Mouse (Mus musculus): Measurements from ENCODE around the gene Dhx37. TPM values are rescaled to one million over a fixed set of nuclear protein-coding genes. Genes with fewer than 3 reads are reported as not detected.
"Not testable (repeated sequence)": the region's sequence is repeated elsewhere in the genome, so short reads cannot be mapped to it uniquely, and the experiment has no call there.

The Dhx37 gene
- polyA plus RNA-seq, 1 experiment from 2014 or later, result 12.4 TPM

DNA sequence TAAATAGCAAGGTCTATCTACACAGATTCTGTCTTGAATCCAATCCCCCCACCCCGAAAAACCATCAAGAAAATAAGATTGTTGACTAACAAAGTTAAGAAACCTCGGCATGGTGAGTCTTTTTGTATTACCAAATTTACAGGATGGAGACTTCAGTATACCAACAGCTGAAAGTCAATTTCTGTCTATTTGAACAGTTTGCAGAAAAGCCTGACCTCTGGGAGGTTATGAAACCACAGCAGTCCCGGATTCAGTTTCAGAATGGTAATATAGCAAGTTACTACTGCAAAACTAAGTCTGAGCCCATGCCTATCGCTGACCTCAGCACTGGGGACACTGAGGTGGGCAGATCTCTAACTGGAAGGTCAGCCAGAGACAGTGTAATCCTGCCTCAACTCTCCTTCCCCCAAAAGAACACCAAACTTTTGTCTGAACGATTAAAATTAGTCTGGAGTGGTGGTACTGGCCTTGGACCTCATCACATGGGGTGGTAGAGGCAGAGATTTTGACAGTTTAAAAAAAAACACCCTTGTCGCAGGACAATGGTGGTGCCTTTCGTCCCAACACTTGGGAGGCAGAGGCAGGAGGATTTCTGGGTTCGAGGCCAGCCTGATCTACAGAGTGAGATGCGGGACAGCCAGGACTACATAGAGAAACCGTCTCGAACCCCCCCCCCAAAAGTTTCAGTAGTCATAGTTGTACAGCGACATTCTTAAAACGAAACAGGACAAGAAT, 45.4 kb downstream of the Dhx37 start:
- no peaks in the 10 kb centered on the region for H3K9me3 ChIP-seq (ENCODE audit: control insufficient read depth, low read length)
- H3K4me1 ChIP-seq (ENCODE audit: control insufficient read depth, insufficient read depth, low read length), result peaks cover 11% of the 10 kb centered on the region; the same call in 1 of the 2 replicates
- no peak for DNase-seq (ENCODE audit: low spot score)
- no peaks in the 10 kb centered on the region for H3K27me3 ChIP-seq (ENCODE audit: control insufficient read depth, insufficient read depth, low read length)
- H3K36me3 ChIP-seq (ENCODE audit: control insufficient read depth, insufficient read depth, low read length), result peaks cover 11% of the 10 kb centered on the region
- no peak overlapping the region for H3K27ac ChIP-seq (replicated peaks; ENCODE audit: low read depth, low read length)
- H3K9ac ChIP-seq (ENCODE audit: low read length), result peak overlapping the region; percentile 49; the same call in 1 of the 2 replicates
- ATAC-seq (ENCODE audit: insufficient number of reproducible peaks, low FRiP score, low TSS enrichment, low read depth), result no peak
- peak overlapping the region; percentile 100 for H3K4me3 ChIP-seq (ENCODE audit: low read depth, low read length)
- H3K4me2 ChIP-seq (ENCODE audit: low read depth, severe bottlenecking), result peak overlapping the region; percentile 79
- WGBS, result 29% methylated on average over 13 of the region's 13 CpGs

DNA sequence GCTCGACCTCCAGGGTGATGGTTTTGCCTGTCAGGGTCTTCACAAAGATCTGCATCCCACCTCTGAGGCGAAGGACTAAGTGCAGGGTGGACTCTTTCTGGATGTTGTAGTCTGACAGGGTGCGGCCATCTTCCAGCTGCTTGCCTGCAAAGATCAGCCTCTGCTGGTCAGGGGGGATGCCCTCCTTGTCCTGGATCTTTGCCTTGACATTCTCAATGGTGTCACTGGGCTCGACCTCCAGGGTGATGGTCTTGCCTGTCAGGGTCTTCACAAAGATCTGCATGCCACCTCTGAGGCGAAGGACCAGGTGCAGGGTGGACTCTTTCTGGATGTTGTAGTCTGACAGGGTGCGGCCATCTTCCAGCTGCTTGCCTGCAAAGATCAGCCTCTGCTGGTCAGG, 46.6 kb downstream of the Dhx37 start:
- not testable (repeated sequence) for ATAC-seq (ENCODE audit: insufficient number of reproducible peaks, low FRiP score, low TSS enrichment, low read depth); H3K27ac ChIP-seq (replicated peaks; ENCODE audit: low read depth, low read length); H3K9ac ChIP-seq (ENCODE audit: low read length); H3K9me3 ChIP-seq (ENCODE audit: control insufficient read depth, low read length); H3K4me2 ChIP-seq (ENCODE audit: low read depth, severe bottlenecking); H3K4me3 ChIP-seq (ENCODE audit: low read depth, low read length); H3K4me1 ChIP-seq (ENCODE audit: control insufficient read depth, insufficient read depth, low read length); DNase-seq (ENCODE audit: low spot score); H3K27me3 ChIP-seq (ENCODE audit: control insufficient read depth, insufficient read depth, low read length)
- peaks cover 11% of the 10 kb centered on the region for H3K36me3 ChIP-seq (ENCODE audit: control insufficient read depth, insufficient read depth, low read length)
- WGBS, result 92% methylated on average over 5 of the region's 6 CpGs

DNA sequence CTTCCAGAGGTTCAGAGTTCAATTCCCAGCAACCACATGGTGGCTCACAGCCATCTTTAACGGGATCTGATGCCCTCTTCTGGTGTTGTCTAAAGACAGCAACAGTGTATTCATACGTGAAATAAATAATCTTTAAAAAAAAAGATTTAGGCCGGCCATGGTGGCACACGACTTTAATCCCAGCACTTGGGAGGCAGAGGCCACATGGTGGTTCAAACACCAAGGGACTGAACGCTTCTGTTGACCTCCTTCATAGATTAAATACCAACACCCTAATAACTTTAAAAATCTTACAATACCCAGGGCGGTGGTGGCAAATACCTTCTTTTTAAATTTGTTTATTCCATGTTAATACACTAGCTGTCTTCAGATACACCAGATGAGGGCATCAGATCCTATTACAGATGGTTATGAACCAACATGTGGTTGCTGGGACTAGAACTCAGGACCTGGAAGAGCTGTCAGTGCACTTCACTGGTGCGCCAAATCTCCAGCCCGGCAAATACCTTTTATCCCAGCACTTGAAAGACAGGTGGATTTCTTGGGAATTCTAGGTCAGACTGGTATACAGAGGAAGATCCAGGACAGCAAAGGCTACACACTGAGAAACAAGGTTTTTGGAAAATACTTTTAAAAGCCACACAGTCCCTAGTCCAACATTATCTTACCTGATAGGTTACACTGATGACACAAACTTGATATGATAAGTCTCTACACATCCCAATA, 48.5 kb downstream of the Dhx37 start:
- H3K4me2 ChIP-seq (ENCODE audit: low read depth, severe bottlenecking), result no peak overlapping the region
- WGBS, result 88% methylated on average over 8 of the region's 8 CpGs
- H3K27ac ChIP-seq (replicated peaks; ENCODE audit: low read depth, low read length), result no peak overlapping the region
- no peaks in the 10 kb centered on the region for H3K27me3 ChIP-seq (ENCODE audit: control insufficient read depth, insufficient read depth, low read length)
- H3K9me3 ChIP-seq (ENCODE audit: control insufficient read depth, low read length), result no peaks in the 10 kb centered on the region
- H3K36me3 ChIP-seq (ENCODE audit: control insufficient read depth, insufficient read depth, low read length), result peaks cover 11% of the 10 kb centered on the region
- no peak for ATAC-seq (ENCODE audit: insufficient number of reproducible peaks, low FRiP score, low TSS enrichment, low read depth)
- no peak for DNase-seq (ENCODE audit: low spot score)
- H3K4me1 ChIP-seq (ENCODE audit: control insufficient read depth, insufficient read depth, low read length), result peaks cover 4% of the 10 kb centered on the region; the same call in 1 of the 2 replicates
- no peak overlapping the region for H3K9ac ChIP-seq (ENCODE audit: low read length)
- H3K4me3 ChIP-seq (ENCODE audit: low read depth, low read length), result no peak overlapping the region

DNA sequence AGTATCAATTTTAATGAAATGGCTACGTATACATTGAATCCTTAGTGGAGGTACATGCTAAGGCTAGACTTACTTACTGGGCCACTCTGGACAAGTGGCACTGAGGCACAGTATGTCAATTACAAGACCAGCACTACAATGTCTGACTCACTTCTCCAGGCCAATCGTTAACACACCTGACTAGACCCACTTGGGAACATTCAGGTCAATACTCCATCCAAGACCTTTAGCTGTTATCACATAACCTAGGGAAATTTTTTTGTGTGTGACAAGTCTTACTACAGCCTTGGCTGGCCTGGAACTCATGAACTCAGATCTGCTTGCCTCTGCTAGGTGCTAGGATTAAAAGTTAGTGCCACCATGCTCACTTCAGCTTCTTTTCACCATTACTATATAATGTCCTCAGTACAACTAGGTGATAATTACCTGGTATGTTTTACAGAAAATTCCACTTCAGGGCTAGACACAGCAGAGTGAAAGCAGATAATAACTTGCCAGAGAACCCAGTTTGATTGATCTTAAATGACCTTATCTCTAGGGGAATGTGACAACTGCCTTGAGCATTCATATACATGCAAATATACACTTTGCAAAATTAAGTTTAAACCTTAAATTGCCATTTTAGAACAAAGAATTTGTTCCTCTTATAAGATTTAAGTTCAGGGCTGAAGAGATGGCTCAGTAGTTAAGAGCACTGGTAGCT, 49.3 kb downstream of the Dhx37 start:
- ATAC-seq (ENCODE audit: insufficient number of reproducible peaks, low FRiP score, low TSS enrichment, low read depth) (no peak), DNase-seq (ENCODE audit: low spot score) (no peak)
- no peak overlapping the region for H3K4me2 ChIP-seq (ENCODE audit: low read depth, severe bottlenecking)
- H3K9me3 ChIP-seq (ENCODE audit: control insufficient read depth, low read length), result no peaks in the 10 kb centered on the region
- H3K27me3 ChIP-seq (ENCODE audit: control insufficient read depth, insufficient read depth, low read length), result no peaks in the 10 kb centered on the region
- H3K36me3 ChIP-seq (ENCODE audit: control insufficient read depth, insufficient read depth, low read length), result peaks cover 11% of the 10 kb centered on the region
- H3K9ac ChIP-seq (ENCODE audit: low read length), result no peak overlapping the region
- peaks cover 4% of the 10 kb centered on the region; the same call in 1 of the 2 replicates for H3K4me1 ChIP-seq (ENCODE audit: control insufficient read depth, insufficient read depth, low read length)
- no peak overlapping the region for H3K4me3 ChIP-seq (ENCODE audit: low read depth, low read length)
- WGBS, result 86% methylated on average over 2 of the region's 2 CpGs
- H3K27ac ChIP-seq (replicated peaks; ENCODE audit: low read depth, low read length), result no peak overlapping the region

DNA sequence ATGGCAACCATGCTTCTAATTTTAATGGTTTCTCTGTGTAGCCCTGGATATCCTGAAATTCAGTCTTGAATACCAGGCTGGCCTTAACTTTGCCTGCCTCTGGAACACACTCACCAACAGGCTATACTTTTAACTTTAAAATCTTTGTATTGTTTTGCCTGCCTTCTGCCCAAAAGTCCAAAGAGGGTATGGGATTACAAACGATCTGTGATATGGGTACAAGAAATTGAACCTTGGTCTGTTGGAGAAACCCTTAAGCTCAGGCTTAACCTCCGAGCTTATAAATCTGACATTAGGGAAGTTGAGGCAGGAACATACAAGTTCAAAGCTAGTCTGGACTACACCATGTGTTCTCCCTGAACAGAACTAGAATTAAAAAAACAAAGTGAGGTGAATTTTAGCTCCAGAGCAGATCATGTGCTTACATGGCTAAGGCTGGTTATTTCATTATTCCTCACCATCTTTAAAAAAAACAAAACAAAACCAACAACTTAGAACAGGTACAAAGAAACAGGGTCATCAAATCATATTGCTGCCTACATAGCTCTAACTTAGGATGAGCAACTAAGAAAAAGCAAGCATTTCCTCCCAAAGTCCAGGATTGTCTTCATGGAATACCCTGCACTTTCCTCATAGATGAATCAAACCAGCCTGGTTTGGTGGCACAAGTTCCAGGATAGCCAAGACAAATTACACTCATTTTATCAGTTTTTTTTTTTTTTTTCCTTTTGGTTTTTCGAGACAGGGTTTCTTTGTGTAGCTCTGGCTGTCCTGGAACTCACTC, 50.1 kb downstream of the Dhx37 start:
- ATAC-seq (ENCODE audit: insufficient number of reproducible peaks, low FRiP score, low TSS enrichment, low read depth) (no peak), DNase-seq (ENCODE audit: low spot score) (no peak)
- Histone ChIP-seq H3K27ac (replicated peaks; ENCODE audit: low read depth, low read length) (no peak overlapping the region), H3K4me3 (ENCODE audit: low read depth, low read length) (no peak overlapping the region), H3K9me3 (ENCODE audit: control insufficient read depth, low read length) (no peaks in the 10 kb centered on the region), H3K4me1 (ENCODE audit: control insufficient read depth, insufficient read depth, low read length) (peaks cover 4% of the 10 kb centered on the region; the same call in 1 of the 2 replicates), H3K36me3 (ENCODE audit: control insufficient read depth, insufficient read depth, low read length) (peaks cover 11% of the 10 kb centered on the region), H3K4me2 (ENCODE audit: low read depth, severe bottlenecking) (no peak overlapping the region), H3K27me3 (ENCODE audit: control insufficient read depth, insufficient read depth, low read length) (no peaks in the 10 kb centered on the region), H3K9ac (ENCODE audit: low read length) (no peak overlapping the region)
- WGBS, result 73% methylated on average over 3 of the region's 3 CpGs

DNA sequence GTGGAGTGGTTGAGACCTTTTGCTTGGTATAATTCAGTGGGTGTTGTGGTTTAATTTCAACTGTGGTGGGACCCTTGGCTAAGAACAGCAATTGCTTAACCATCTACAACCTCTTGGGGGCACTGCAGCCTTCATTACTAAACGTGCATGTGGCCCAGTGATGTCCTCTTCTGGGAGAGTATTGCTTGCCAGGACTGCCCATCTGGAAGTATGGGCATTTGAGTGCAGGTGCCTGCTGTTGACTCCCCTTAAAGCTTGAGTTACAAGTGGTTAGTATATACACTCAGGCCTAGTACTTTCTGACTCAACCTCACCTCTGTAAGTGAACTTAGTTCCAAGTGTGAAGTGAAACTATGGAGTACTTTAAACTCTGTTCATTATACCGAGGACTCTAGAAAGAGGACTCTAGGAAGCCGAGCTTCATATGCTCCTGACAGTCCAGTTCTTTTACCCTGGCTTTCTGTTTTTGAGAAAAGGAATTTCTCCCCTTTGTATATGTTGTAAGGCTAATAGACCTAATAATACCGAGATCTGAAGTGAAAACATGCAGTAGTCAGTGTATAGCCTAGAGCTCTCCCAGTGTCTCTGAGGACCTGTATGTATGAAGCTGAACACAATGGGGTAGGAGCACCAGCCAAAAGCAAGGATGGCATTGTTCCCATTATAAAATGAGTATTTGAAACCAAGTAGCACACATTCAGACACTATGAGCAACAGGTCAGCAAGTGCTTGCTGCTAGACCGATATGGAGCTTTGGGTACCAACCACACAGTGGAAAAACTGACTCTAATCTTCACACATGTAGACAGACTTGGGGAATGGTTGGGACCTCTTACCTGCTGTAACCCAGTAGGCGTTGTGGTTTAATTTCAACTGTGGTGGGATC, 51.0 kb downstream of the Dhx37 start:
- 61% methylated on average over 6 of the region's 6 CpGs for WGBS
- Histone ChIP-seq H3K9ac (ENCODE audit: low read length) (no peak overlapping the region), H3K4me1 (ENCODE audit: control insufficient read depth, insufficient read depth, low read length) (no peaks in the 10 kb centered on the region), H3K36me3 (ENCODE audit: control insufficient read depth, insufficient read depth, low read length) (peaks cover 10% of the 10 kb centered on the region), H3K4me3 (ENCODE audit: low read depth, low read length) (no peak overlapping the region), H3K9me3 (ENCODE audit: control insufficient read depth, low read length) (no peaks in the 10 kb centered on the region), H3K4me2 (ENCODE audit: low read depth, severe bottlenecking) (no peak overlapping the region), H3K27ac (replicated peaks; ENCODE audit: low read depth, low read length) (no peak overlapping the region), H3K27me3 (ENCODE audit: control insufficient read depth, insufficient read depth, low read length) (no peaks in the 10 kb centered on the region)
- DNase-seq (ENCODE audit: low spot score), result peak; percentile 65
- ATAC-seq (ENCODE audit: insufficient number of reproducible peaks, low FRiP score, low TSS enrichment, low read depth), result 0 out of 2 replicates have a peak, but pooled peaks have one; percentile 31

DNA sequence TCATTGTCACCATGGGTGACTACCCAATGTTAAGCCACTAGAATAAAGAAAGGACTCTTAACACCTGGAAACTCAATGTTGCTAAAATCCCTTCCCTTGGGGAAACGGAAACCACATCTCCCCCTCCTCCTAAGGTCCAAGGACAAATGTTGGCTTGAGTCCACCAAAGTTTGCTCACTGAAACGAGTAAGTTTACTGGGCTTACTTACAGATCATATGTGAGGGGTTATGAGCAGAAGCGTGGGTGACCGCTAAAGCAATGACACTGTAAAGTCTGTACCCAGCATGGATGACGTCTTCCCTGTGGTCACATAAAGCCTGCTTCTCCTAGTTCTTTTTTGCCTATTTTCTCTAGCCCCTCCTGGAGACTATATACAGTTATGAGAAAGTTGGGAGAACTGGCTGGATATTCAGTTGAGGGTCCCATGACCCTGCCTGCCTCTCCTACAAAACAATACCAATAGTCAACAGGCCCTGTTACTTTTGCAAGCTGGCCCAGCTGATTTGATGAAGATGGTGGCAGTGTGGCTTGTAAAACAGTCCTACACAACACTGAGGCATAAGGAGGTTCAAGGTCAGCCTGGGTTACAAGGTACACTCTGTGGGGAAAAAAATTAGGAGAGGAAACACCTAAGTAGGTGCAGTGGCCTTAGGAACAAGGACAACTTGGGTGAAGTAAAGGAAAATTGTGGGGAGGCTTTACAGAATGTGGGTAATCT, 51.8 kb downstream of the Dhx37 start:
- Histone ChIP-seq H3K4me3 (ENCODE audit: low read depth, low read length) (no peak overlapping the region), H3K9me3 (ENCODE audit: control insufficient read depth, low read length) (no peaks in the 10 kb centered on the region), H3K27ac (replicated peaks; ENCODE audit: low read depth, low read length) (no peak overlapping the region), H3K36me3 (ENCODE audit: control insufficient read depth, insufficient read depth, low read length) (peaks cover 10% of the 10 kb centered on the region), H3K27me3 (ENCODE audit: control insufficient read depth, insufficient read depth, low read length) (no peaks in the 10 kb centered on the region), H3K9ac (ENCODE audit: low read length) (no peak overlapping the region), H3K4me2 (ENCODE audit: low read depth, severe bottlenecking) (no peak overlapping the region), H3K4me1 (ENCODE audit: control insufficient read depth, insufficient read depth, low read length) (no peaks in the 10 kb centered on the region)
- ATAC-seq (ENCODE audit: insufficient number of reproducible peaks, low FRiP score, low TSS enrichment, low read depth) (no peak), DNase-seq (ENCODE audit: low spot score) (no peak)
- 80% methylated on average over 5 of the region's 5 CpGs for WGBS
